7 mouse cellular contexts compared by ENCODE assay signal in the genomic region with DNA sequence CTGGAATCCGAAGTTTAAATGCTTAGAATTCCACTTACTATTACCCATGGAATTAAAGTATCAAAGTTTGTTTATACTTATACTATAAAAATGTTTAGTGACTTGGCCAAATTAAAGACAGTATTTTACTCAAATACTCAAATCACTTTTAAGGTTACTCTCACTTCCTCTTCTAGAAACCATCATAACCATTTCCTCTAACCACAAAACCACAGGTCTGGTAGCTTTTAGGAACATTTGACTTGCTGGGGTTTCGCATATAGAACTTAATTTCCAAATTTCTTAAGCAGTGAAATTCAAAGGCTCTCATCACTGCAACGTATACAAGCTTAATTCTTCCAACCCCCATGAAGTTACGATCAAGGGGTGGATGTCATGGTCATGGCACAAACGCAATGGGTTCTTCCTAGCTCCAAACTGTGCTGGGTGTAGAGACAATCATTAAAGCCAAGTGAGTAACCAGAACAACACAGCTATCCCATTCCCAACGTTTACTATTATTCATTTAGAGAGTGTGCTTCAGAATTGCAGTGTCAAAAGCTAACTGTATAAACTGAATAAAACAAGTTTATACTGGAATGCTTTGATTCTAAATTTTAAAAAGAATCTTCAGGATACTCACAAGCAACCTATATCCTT. TPM values are rescaled to one million over a fixed set of nuclear protein-coding genes. Genes with fewer than 3 reads are reported as not detected.
DNase-seq lines count a peak whose midpoint lies in the region; ATAC-seq and TF ChIP-seq lines count a peak whose summit lies in the region.

No protein-coding gene starts in this region.

- no peak overlapping the region for H3ac ChIP-seq in C2C12 (ENCODE audit: control insufficient read depth, insufficient read length, low read depth)

- H3K27me3 ChIP-seq in C2C12 (ENCODE audit: control insufficient read depth, insufficient read depth, insufficient read length) = no peaks in the 10 kb centered on the region
- no peaks in the 10 kb centered on the region for H3K27me3 ChIP-seq in heart, embryonic 14.5 days (ENCODE audit: control insufficient read depth, insufficient read depth, low read length)
- H3K27me3 ChIP-seq in liver, postnatal 0 days (ENCODE audit: insufficient read depth, low read length) = peaks cover 14% of the 10 kb centered on the region

- H3K4me2 ChIP-seq in heart, embryonic 14.5 days (ENCODE audit: low read length) = peak overlapping the region; percentile 80
- peak overlapping the region; percentile 62 for H3K4me2 ChIP-seq in liver, postnatal 0 days (ENCODE audit: low read depth, low read length)

- 0 out of 4 replicates have a peak overlapping the region, but pooled peaks of 1 of the 2 experiments have one; percentile 24 for H3K27ac ChIP-seq in heart, embryonic 14.5 days (replicated peaks in 1 of 2; ENCODE audit: control insufficient read depth in 1 of 2, insufficient read depth in 1 of 2, low read depth in 2 of 2, low read length in 2 of 2)
- no peak overlapping the region for H3K27ac ChIP-seq in liver, postnatal 0 days (ENCODE audit: low read depth)

- H3K4me1 ChIP-seq in heart, embryonic 14.5 days (ENCODE audit: control insufficient read depth in 2 of 2, insufficient read depth in 2 of 2, low read length in 2 of 2) = peaks cover 3 to 26% of the 10 kb centered on the region in 2 experiments
- peaks cover 6% of the 10 kb centered on the region; the same call in 1 of the 2 replicates for H3K4me1 ChIP-seq in liver, postnatal 0 days (ENCODE audit: insufficient read depth)

- peaks cover 55% of the 10 kb centered on the region for H3K79me3 ChIP-seq in C2C12 (ENCODE audit: low read depth)

- no peak; the same call in 1 of the 2 replicates for TF ChIP-seq EP300 in liver, postnatal 0 days (IDR thresholded peaks at IDR 0.05; ENCODE audit: low read depth)

- H3K9me3 ChIP-seq in heart, embryonic 14.5 days (ENCODE audit: control insufficient read depth, low read length) = no peaks in the 10 kb centered on the region
- no peaks in the 10 kb centered on the region for H3K9me3 ChIP-seq in liver, postnatal 0 days (ENCODE audit: low read length)

- H3K9ac ChIP-seq in heart, embryonic 14.5 days (ENCODE audit: low read length) = peak overlapping the region; percentile 89
- 0 out of 2 replicates have a peak overlapping the region, but pooled peaks have one; percentile 34 for H3K9ac ChIP-seq in liver, postnatal 0 days (replicated peaks)

- H3K36me3 ChIP-seq in C2C12 (ENCODE audit: control insufficient read depth, insufficient read depth) = peaks cover 4% of the 10 kb centered on the region
- H3K36me3 ChIP-seq in heart, embryonic 14.5 days (ENCODE audit: control insufficient read depth, insufficient read depth, low read length) = no peaks in the 10 kb centered on the region
- H3K36me3 ChIP-seq in liver, postnatal 0 days (replicated peaks; ENCODE audit: insufficient read depth, low read length) = no peaks in the 10 kb centered on the region

- peak; percentile 57 for DNase-seq in 3T3-L1 (ENCODE audit: low read depth, low spot score)
- no peak for DNase-seq in liver, postnatal 0 days
- DNase-seq in layer of hippocampus, adult 18-20 months (ENCODE audit: low spot score in 2 of 2) = no peak
- no peak for DNase-seq in adrenal gland, postnatal 36 days
- DNase-seq in ovary, adult 18-20 months (ENCODE audit: low spot score) = no peak

- H3K79me2 ChIP-seq in C2C12 (ENCODE audit: control insufficient read depth, insufficient read depth) = peaks cover 64% of the 10 kb centered on the region

- no peak for TF ChIP-seq CTCF in C2C12 (IDR thresholded peaks at IDR 0.05; ENCODE audit: control insufficient read depth, insufficient read depth, insufficient read length)
- TF ChIP-seq CTCF in liver, postnatal 0 days (IDR thresholded peaks at IDR 0.05; ENCODE audit: low read depth) = no peak

- peak overlapping the region; percentile 79 for H3K4me3 ChIP-seq in C2C12 (ENCODE audit: insufficient read depth, poor library complexity, severe bottlenecking)
- peak overlapping the region in 1 of 2 experiments; percentile 72; a peak in 2 of 4 replicates for H3K4me3 ChIP-seq in heart, embryonic 14.5 days (ENCODE audit: control insufficient read depth in 1 of 2, insufficient read depth in 1 of 2, low read depth in 1 of 2, low read length in 2 of 2)
- H3K4me3 ChIP-seq in liver, postnatal 0 days (ENCODE audit: low read depth, low read length) = peak overlapping the region; percentile 2; the same call in 1 of the 2 replicates

- no peak for ATAC-seq in heart, embryonic 14.5 days (ENCODE audit: insufficient number of reproducible peaks, insufficient read depth, low FRiP score, low read depth)
- no peak for ATAC-seq in liver, postnatal 0 days

- WGBS in heart, embryonic 14.5 days = 37% methylated on average over 6 of the region's 6 CpGs
- 20% methylated on average over 6 of the region's 6 CpGs for WGBS in liver, postnatal 0 days (ENCODE audit: insufficient replicate concordance)

TF ChIP-seq in C2C12, 6 proteins besides CTCF, POLR2A, EP300 and RAD21:
- no peak for TF ChIP-seq USF1 (IDR thresholded peaks at IDR 0.05; ENCODE audit: low read depth)
- no peak for TF ChIP-seq MYOG (IDR thresholded peaks at IDR 0.05; ENCODE audit: control insufficient read depth, extremely low read depth, insufficient read length)
- no peak for TF ChIP-seq CEBPB (IDR thresholded peaks at IDR 0.05; ENCODE audit: low read depth)
- TF ChIP-seq MYOD1 (IDR thresholded peaks at IDR 0.05; ENCODE audit: control insufficient read depth, insufficient read length, low read depth) = no peak
- TF ChIP-seq FOSL1 (IDR thresholded peaks at IDR 0.05; ENCODE audit: insufficient read depth, low read length, poor library complexity, severe bottlenecking) = no peak
- TF ChIP-seq MAX (IDR thresholded peaks at IDR 0.05) = no peak

RNA-seq across cellular contexts. Expression of gene Nckap1, which starts 1.8 kb away (rescaled TPM):
- 30.4 TPM for polyA plus RNA-seq in C2C12 (2012; fragmentation: generic; extraction: Trizol)
- polyA plus RNA-seq in heart, embryonic 14.5 days (2014; fragmentation: Nextera tagmentation; extraction: Ambion mirVana) = 48.4 and 54.2 TPM in 2 replicates
- polyA plus RNA-seq in liver, postnatal 0 days (2015; fragmentation: Nextera tagmentation; extraction: Ambion mirVana) = 10.8 and 11.5 TPM in 2 replicates
- total RNA-seq in layer of hippocampus, adult 18-20 months (2021) = 100 to 1,000 TPM; 508 to 535 TPM
- 100 to 1,000 TPM; 144 to 180 TPM for total RNA-seq in adrenal gland, postnatal 36 days (2021)

RNA-seq across cellular contexts. Expression of gene Dusp19, which starts 37.5 kb away (rescaled TPM):
- 4.8 TPM for polyA plus RNA-seq in C2C12 (2012; fragmentation: generic; extraction: Trizol)
- 12.5 and 14.0 TPM in 2 replicates for polyA plus RNA-seq in heart, embryonic 14.5 days (2014; fragmentation: Nextera tagmentation; extraction: Ambion mirVana)
- 3.5 and 3.9 TPM in 2 replicates for polyA plus RNA-seq in liver, postnatal 0 days (2015; fragmentation: Nextera tagmentation; extraction: Ambion mirVana)
- total RNA-seq in layer of hippocampus, adult 18-20 months (2021) = 10 to 100 TPM; 27.5 to 29.0 TPM
- total RNA-seq in adrenal gland, postnatal 36 days (2021) = 10 to 100 TPM; 13.3 to 19.8 TPM

RNA-seq across cellular contexts. Expression of gene Nup35, which starts 37.7 kb away (rescaled TPM):
- 38.3 TPM for polyA plus RNA-seq in C2C12 (2012; fragmentation: generic; extraction: Trizol)
- 18.8 and 20.6 TPM in 2 replicates for polyA plus RNA-seq in heart, embryonic 14.5 days (2014; fragmentation: Nextera tagmentation; extraction: Ambion mirVana)
- polyA plus RNA-seq in liver, postnatal 0 days (2015; fragmentation: Nextera tagmentation; extraction: Ambion mirVana) = 10.6 and 11.7 TPM in 2 replicates
- total RNA-seq in layer of hippocampus, adult 18-20 months (2021) = 10 to 100 TPM; 16.1 to 18.2 TPM
- 10 to 100 TPM; 24.3 to 27.1 TPM for total RNA-seq in adrenal gland, postnatal 36 days (2021)
